Mouse (Mus musculus) C2C12 (cell line): ENCODE results near the gene Magix. TPM values are rescaled to one million over a fixed set of nuclear protein-coding genes. Genes with fewer than 3 reads are reported as not detected.

Experiments
- polyA plus RNA-seq: library from polyadenylated mRNA; unstranded; fragments of >200 nt; fragmentation: generic; extraction: Trizol; gene quantifications from one replicate; pipeline ENCODE4 v1.2.1, GENCODE M21; 2012; ENCODE audit warnings: missing spikeins

Gene Magix
- polyA plus RNA-seq, 1 experiment, result 0.08 TPM

Other genes starting within 250 kb of the Magix start
- gene Foxp3, start 107.6 kb downstream of the Magix start, polyA plus RNA-seq, result 0.11 TPM
- gene Ppp1r3f, start 107.0 kb downstream of the Magix start, polyA plus RNA-seq, result 3.3 TPM
- gene Ccdc22, start 75.7 kb downstream of the Magix start, polyA plus RNA-seq, result 38.0 TPM
- gene Cacna1f, start 74.2 kb downstream of the Magix start, polyA plus RNA-seq, result not detected
- 0.75 TPM for gene Syp, start 42.8 kb downstream of the Magix start, polyA plus RNA-seq
- gene Prickle3, start 24.0 kb downstream of the Magix start, polyA plus RNA-seq, result 3.0 TPM
- gene Plp2, start 9.9 kb downstream of the Magix start, polyA plus RNA-seq, result 549 TPM
- 15.7 TPM for gene Gpkow, start 15.9 kb upstream of the Magix start, polyA plus RNA-seq
- 18.4 TPM for gene Wdr45, start 33.1 kb upstream of the Magix start, polyA plus RNA-seq
- gene Gm45208, start 41.0 kb upstream of the Magix start, polyA plus RNA-seq, result 0.22 TPM
- 93.9 TPM for gene Praf2, start 47.2 kb upstream of the Magix start, polyA plus RNA-seq
- gene Ccdc120, start 69.7 kb upstream of the Magix start, polyA plus RNA-seq, result 9.4 TPM
- gene Tfe3, start 81.3 kb upstream of the Magix start, polyA plus RNA-seq, result 46.7 TPM
- 17.9 TPM for gene Gripap1, start 108.5 kb upstream of the Magix start, polyA plus RNA-seq
- gene Kcnd1, start 141.0 kb upstream of the Magix start, polyA plus RNA-seq, result 0.11 TPM
- gene Otud5, start 160.1 kb upstream of the Magix start, polyA plus RNA-seq, result 32.0 TPM
- gene Pim2, start 197.0 kb upstream of the Magix start, polyA plus RNA-seq, result 2.4 TPM
- 20.6 TPM for gene Slc35a2, start 202.8 kb upstream of the Magix start, polyA plus RNA-seq
- gene Pqbp1, start 218.0 kb upstream of the Magix start, polyA plus RNA-seq, result 79.2 TPM
- gene Timm17b, start 218.1 kb upstream of the Magix start, polyA plus RNA-seq, result 43.1 TPM
- gene Gm10491, start 226.6 kb upstream of the Magix start, polyA plus RNA-seq, result not detected
- gene Gm10490, start 228.3 kb upstream of the Magix start, polyA plus RNA-seq, result 0.27 TPM
- gene Pcsk1n, start 238.6 kb upstream of the Magix start, polyA plus RNA-seq, result not detected
- gene Eras, start 247.4 kb upstream of the Magix start, polyA plus RNA-seq, result not detected